Mouse (Mus musculus) bone marrow macrophage, adult 2 months (primary cell): ENCODE results near the gene Reep1.

ENCODE experiments used
- CTCF ChIP-seq: IDR thresholded peaks from 2 replicates; pipeline ENCODE4 v1.5.1; 2012; ENCODE audit warnings: low read depth, mild to moderate bottlenecking, low read length, moderate library complexity
- POLR2A ChIP-seq: IDR thresholded peaks from 2 replicates; pipeline ENCODE4 v1.6.1; 2012; ENCODE audit warnings: mild to moderate bottlenecking, low read depth, low read length, borderline replicate concordance

- TF ChIP-seq POLR2A (no peak), CTCF (peak; percentile 45; the same call in 1 of the 2 replicates)
Observed at GRCm38 (mm10) chr6:71673166-71673565, 34.2 kb upstream of the Reep1 start.
